Mouse (Mus musculus): ENCODE results near the gene Fcgrt.

DNA sequence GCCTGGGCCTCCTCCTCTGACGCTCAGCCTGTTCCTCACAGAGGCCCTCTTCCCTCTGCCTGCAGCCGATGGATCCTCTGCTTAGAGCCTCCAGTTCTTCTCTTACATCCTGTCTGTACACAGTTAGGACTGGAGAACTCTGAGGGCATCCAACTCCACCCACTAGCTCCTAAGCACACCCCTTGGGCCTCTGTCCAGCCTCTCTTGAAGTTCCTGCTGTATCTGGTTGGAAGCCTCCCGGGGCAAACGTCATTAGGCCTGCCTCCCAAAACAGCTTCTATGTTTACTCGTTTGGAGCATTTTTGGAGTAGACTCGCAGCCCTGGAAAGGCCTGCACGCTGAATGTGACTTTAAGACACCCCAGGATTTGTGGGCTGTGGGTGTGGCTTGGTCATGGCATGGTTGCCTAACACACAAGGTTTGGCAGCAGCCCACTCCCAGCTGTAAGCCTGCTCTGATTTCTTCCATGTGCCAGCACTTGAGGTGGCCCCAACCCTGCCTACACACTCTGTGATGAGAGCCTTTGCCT lies at the start of gene Fcgrt:
- no peak for TF ChIP-seq CTCF (IDR thresholded peaks at IDR 0.05; ENCODE audit: borderline replicate concordance, control insufficient read depth, extremely low read depth, insufficient read depth, low read length, poor library complexity)
- 0 out of 2 replicates have a peak, but pooled peaks have one; percentile 8 for TF ChIP-seq POLR2A (IDR thresholded peaks at IDR 0.05; ENCODE audit: control insufficient read depth, extremely low read depth, insufficient read depth, low read length, poor library complexity)

Measured in thymus, adult 2 months (tissue).